Mouse (Mus musculus) small intestine, adult 2 months (tissue): Measurements from ENCODE around the gene Ptpn18.

Experiments
- CTCF ChIP-seq: fragments of 200-500 bp; IDR thresholded peaks from 2 replicates; pipeline ENCODE4 v1.5.1; 2012; ENCODE audit warnings: low read depth, mild to moderate bottlenecking, control low read depth, inconsistent platforms, low read length, moderate library complexity, mixed read lengths; ENCODE audit not compliant: insufficient replicate concordance, insufficient read length; ENCODE audit errors: extremely low read depth
- POLR2A ChIP-seq: fragments of 200-500 bp; IDR thresholded peaks from 2 replicates; pipeline ENCODE4 v1.6.1; 2012; ENCODE audit warnings: low read depth, mild to moderate bottlenecking, control low read depth, inconsistent platforms, low read length, moderate library complexity

DNA sequence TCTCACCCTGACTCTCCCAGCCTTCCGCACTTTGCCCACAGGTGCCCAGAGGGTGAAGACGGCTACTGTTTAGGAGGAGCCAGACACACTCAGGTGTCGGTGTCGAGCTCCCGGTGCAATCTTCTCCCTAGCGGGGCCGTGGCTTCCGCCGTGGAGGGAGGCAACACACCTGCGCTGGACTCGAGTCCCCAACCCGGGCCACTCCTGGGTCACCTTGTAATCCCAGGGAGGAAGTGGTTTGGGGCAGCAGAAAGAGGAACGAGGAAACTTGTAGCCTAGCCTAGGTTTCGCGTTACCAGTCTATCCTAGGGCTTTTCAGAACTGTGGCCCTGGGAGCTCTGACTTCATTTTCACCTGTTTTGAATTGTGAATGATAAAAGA lies 489 bp downstream of the Ptpn18 start:
- no peak for TF ChIP-seq CTCF
- no peak for TF ChIP-seq POLR2A
